Mouse (Mus musculus) C2C12 (cell line): ENCODE results near the gene 2700097O09Rik. TPM values are rescaled to one million over a fixed set of nuclear protein-coding genes. Genes with fewer than 3 reads are reported as not detected.
"Not testable (repeated sequence)": the region's sequence is repeated elsewhere in the genome, so short reads cannot be mapped to it uniquely, and the experiment has no call there.

Experiments
- H3K27me3 ChIP-seq: one replicate; pipeline ENCODE4 v1.6.1; 2011; ENCODE audit not compliant: control insufficient read depth, insufficient read depth, insufficient read length
- H3K36me3 ChIP-seq: one replicate; pipeline ENCODE4 v1.6.1; 2011; ENCODE audit not compliant: control insufficient read depth, insufficient read depth
- H3K4me3 ChIP-seq: one replicate; pipeline ENCODE4 v1.5.1; 2011; ENCODE audit warnings: mild to moderate bottlenecking, control low read depth; ENCODE audit not compliant: poor library complexity, insufficient read depth, severe bottlenecking
- H3K79me2 ChIP-seq: one replicate; pipeline ENCODE4 v1.6.1; 2011; ENCODE audit not compliant: control insufficient read depth, insufficient read depth
- H3K79me3 ChIP-seq: one replicate; pipeline ENCODE4 v1.6.1; 2011; ENCODE audit warnings: low read depth, control low read depth
- H3ac ChIP-seq: one replicate; pipeline ENCODE3; 2011; ENCODE audit warnings: low read depth; ENCODE audit not compliant: control insufficient read depth, insufficient read length
- CEBPB ChIP-seq: IDR thresholded peaks from one replicate; pipeline ENCODE4 v1.6.1; 2011; ENCODE audit warnings: low read depth, mild to moderate bottlenecking, control low read depth, moderate library complexity
- CTCF ChIP-seq: IDR thresholded peaks from one replicate; pipeline ENCODE4 v1.5.1; 2011; ENCODE audit not compliant: control insufficient read depth, insufficient read depth, insufficient read length
- FOSL1 ChIP-seq: IDR thresholded peaks from one replicate; pipeline ENCODE4 v1.8.0; 2011; ENCODE audit warnings: mild to moderate bottlenecking, low read length; ENCODE audit not compliant: poor library complexity, insufficient read depth, severe bottlenecking
- MAX ChIP-seq: IDR thresholded peaks from one replicate; pipeline ENCODE4 v1.6.1; 2011; ENCODE audit warnings: mild to moderate bottlenecking, control low read depth
- MYOD1 ChIP-seq: IDR thresholded peaks from one replicate; pipeline ENCODE4 v1.6.1; 2011; ENCODE audit warnings: low read depth; ENCODE audit not compliant: control insufficient read depth, insufficient read length
- MYOG ChIP-seq: IDR thresholded peaks from one replicate; pipeline ENCODE4 v1.6.1; 2011; ENCODE audit not compliant: control insufficient read depth, insufficient read length; ENCODE audit errors: extremely low read depth
- USF1 ChIP-seq: IDR thresholded peaks from one replicate; pipeline ENCODE4 v1.6.1; 2011; ENCODE audit warnings: low read depth, mild to moderate bottlenecking, control low read depth, moderate library complexity
- polyA plus RNA-seq: library from polyadenylated mRNA; unstranded; fragments of >200 nt; fragmentation: generic; extraction: Trizol; gene quantifications from one replicate; pipeline ENCODE4 v1.2.1, GENCODE M21; 2012; ENCODE audit warnings: missing spikeins

The 2700097O09Rik gene
- polyA plus RNA-seq, 1 experiment, result 5.1 TPM

DNA sequence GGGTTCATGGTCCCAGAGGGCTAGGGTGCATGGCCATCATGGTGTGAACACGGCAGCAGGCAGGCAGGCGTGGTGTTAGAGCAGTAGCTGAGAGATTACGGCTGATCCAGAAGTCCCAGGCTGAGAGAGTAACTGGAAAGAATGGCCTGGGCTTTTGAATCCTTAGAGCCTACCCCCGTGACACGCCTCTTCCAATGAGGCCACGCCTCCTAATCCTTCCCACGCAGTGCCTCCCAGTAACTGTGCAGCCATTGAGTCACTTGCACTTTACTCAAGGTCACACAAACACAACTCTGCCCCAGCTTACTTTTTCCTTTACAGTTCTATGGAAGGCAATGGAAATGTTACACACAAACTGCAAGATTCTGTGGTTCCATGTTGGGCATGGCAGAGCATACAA lies 73.8 kb downstream of the 2700097O09Rik start:
- TF ChIP-seq MYOG (no peak), MYOD1 (no peak), CTCF (no peak), MAX (no peak), CEBPB (no peak), FOSL1 (no peak), USF1 (no peak)
- H3K4me3 ChIP-seq, result no peak overlapping the region
- no peaks in the 10 kb centered on the region for H3K79me2 ChIP-seq
- H3ac ChIP-seq, result no peak overlapping the region
- no peaks in the 10 kb centered on the region for H3K27me3 ChIP-seq
- no peaks in the 10 kb centered on the region for H3K36me3 ChIP-seq
- no peaks in the 10 kb centered on the region for H3K79me3 ChIP-seq

DNA sequence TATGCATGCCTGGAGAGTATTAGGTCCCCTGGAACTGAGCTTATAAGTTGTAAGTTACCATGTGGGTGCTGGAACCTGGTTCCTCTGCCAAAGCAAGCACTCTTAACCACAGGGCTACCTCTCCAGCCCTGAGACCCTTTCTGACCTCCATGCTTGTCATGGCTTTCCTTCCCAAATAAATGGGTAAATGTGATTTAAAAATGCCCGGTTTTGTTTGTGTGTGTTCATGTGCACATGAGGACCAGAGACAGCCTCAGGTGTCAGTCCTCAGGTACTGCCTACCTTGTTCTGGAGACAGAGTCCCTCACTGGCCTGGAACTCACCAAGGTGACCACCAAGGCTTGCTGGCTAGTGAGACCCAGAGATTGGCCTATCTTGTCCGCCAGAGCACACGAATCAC lies 75.5 kb downstream of the 2700097O09Rik start:
- Histone ChIP-seq H3K27me3 (no peaks in the 10 kb centered on the region), H3K79me2 (no peaks in the 10 kb centered on the region), H3K79me3 (no peaks in the 10 kb centered on the region), H3K36me3 (no peaks in the 10 kb centered on the region), H3K4me3 (no peak overlapping the region), H3ac (no peak overlapping the region)
- TF ChIP-seq CEBPB, result no peak

DNA sequence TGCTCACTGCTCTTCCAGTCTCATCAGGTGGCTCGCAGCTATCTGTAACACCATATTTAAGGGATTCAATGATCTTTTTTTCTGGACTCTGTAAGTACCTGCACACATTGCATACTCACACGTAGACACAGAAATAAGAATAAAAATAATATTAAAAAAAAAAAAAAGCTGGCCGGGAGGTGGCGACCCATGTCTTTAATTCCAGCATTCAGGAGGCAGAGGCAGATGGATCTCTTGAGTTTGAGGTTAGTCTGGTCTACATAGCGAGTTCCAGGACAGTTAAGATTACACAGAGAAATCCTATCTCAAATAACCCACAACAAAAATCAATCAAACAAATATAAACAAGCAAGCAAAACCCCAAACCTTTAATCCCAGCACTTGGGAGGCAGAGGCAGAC lies 76.1 kb downstream of the 2700097O09Rik start:
- H3ac ChIP-seq, result no peak overlapping the region
- no peaks in the 10 kb centered on the region for H3K36me3 ChIP-seq
- no peaks in the 10 kb centered on the region for H3K79me3 ChIP-seq
- TF ChIP-seq USF1, result no peak
- no peak for TF ChIP-seq CTCF
- TF ChIP-seq FOSL1, result no peak
- TF ChIP-seq MYOG, result no peak
- no peak for TF ChIP-seq MYOD1
- no peak for TF ChIP-seq CEBPB
- TF ChIP-seq MAX, result no peak
- no peak overlapping the region for H3K4me3 ChIP-seq
- no peaks in the 10 kb centered on the region for H3K27me3 ChIP-seq
- no peaks in the 10 kb centered on the region for H3K79me2 ChIP-seq

DNA sequence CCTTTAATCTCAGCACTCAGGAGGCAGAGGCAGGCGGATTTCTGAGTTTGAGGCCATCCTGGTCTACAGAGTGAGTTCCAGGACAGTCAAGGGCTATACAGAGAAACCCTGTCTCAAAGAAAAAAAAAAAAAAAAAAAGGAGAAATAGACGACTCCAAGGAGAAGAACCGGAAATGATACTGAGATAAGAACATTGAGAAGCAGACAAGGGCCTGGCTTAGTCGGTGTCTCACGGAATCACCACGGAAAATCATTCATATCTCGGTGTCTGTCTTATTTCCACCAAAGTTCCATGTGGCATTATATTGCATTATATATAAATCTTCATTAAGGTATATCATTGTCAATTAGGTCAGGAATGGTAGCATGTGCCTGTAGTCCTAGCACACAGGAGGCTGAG lies 77.4 kb downstream of the 2700097O09Rik start:
- not testable (repeated sequence) for H3ac ChIP-seq, H3K4me3 ChIP-seq, H3K27me3 ChIP-seq, H3K36me3 ChIP-seq, H3K79me2 ChIP-seq, H3K79me3 ChIP-seq

DNA sequence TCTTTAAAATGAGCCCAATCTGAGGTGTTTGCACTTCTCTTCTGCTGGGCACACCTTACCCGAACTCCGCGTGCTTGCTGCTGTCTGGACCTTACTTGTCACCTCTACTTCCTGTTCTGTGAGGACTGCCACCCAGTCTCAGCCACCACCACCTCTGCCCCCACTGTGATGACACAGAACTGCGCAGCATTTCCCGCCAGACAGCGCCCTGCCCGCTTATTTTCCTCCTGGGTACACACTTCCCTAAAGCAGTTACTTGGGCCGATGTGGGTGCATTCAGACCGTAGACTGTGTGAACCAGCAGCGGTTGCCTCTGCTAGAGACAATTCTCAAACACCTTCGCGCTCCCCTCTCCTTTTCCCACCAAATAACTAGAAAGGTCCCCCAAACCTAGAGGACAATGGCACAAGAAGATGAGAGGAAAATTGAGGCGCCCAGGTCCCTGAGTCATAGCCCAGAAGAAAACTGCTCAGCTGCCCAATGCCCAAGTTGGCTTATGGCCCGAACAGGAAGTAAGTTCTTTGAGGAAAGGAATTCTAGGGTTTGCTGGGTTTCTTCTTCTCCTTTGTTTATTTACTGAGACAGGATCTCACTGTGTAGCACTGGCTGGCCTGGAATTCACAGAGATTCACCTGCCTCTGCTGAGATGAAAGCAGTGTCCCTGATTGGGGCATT lies 80.8 kb downstream of the 2700097O09Rik start:
- no peaks in the 10 kb centered on the region for H3K36me3 ChIP-seq
- no peaks in the 10 kb centered on the region for H3K79me2 ChIP-seq
- no peaks in the 10 kb centered on the region for H3K79me3 ChIP-seq
- no peak overlapping the region for H3ac ChIP-seq
- TF ChIP-seq FOSL1, result no peak
- no peak for TF ChIP-seq MAX
- TF ChIP-seq MYOD1, result no peak
- TF ChIP-seq CEBPB, result no peak
- TF ChIP-seq USF1, result no peak
- no peak for TF ChIP-seq CTCF
- H3K27me3 ChIP-seq, result no peaks in the 10 kb centered on the region
- H3K4me3 ChIP-seq, result no peak overlapping the region

DNA sequence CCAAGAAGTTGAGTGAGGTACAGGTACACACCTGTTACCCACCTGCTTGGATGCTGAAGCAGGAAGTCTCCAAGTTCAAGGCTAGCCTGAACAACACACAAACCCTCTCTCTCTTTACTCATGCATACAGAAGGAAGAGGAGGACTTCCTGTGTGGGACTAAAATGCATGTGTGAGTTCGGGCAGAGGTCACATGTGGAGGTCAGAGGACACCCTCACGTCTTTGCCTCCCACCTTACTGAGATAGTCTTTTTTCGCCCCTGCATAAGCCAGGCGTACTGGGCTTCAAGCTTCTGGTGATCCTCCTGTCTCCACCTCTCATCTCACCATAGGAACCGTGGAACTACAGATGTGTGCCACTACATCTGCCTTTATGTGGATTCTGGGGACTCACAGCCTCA lies 81.5 kb downstream of the 2700097O09Rik start:
- no peak for TF ChIP-seq CEBPB
- TF ChIP-seq MYOG, result no peak
- TF ChIP-seq FOSL1, result no peak
- no peak for TF ChIP-seq MAX
- no peak for TF ChIP-seq MYOD1
- TF ChIP-seq CTCF, result no peak
- TF ChIP-seq USF1, result no peak
- H3K27me3 ChIP-seq, result no peaks in the 10 kb centered on the region
- H3K4me3 ChIP-seq, result no peak overlapping the region
- no peaks in the 10 kb centered on the region for H3K36me3 ChIP-seq
- no peak overlapping the region for H3ac ChIP-seq
- H3K79me2 ChIP-seq, result no peaks in the 10 kb centered on the region
- H3K79me3 ChIP-seq, result no peaks in the 10 kb centered on the region
